Mouse (Mus musculus): ENCODE measurements around the gene Rbms3. TPM values are rescaled to one million over a fixed set of nuclear protein-coding genes. Genes with fewer than 3 reads are reported as not detected.

The Rbms3 gene
- polyA plus RNA-seq, 1 experiment from 2014 or later, result 8.2 TPM

GRCm38 (mm10) chr9:116817196-116817595, 812.5 kb downstream of the Rbms3 start:
- no peaks in the 10 kb centered on the region for H3K9me3 ChIP-seq
- no peak for DNase-seq (ENCODE audit: extremely low spot score, low spot score)
- H3K4me3 ChIP-seq, result no peak overlapping the region
- no peaks in the 10 kb centered on the region for H3K27me3 ChIP-seq (ENCODE audit: poor library complexity, severe bottlenecking)
- WGBS, result 83% methylated on average over 1 of the region's 1 CpGs
- no peak overlapping the region for H3K27ac ChIP-seq
- peaks cover 4% of the 10 kb centered on the region; the same call in 1 of the 2 replicates for H3K4me1 ChIP-seq
- H3K36me3 ChIP-seq (replicated peaks), result no peaks in the 10 kb centered on the region

- Histone ChIP-seq H3K27ac (no peak overlapping the region), H3K27me3 (ENCODE audit: poor library complexity, severe bottlenecking) (peaks cover 14% of the 10 kb centered on the region), H3K36me3 (replicated peaks) (no peaks in the 10 kb centered on the region), H3K4me3 (no peak overlapping the region), H3K4me1 (peaks cover 4% of the 10 kb centered on the region; the same call in 1 of the 2 replicates), H3K9me3 (no peaks in the 10 kb centered on the region)
- DNase-seq (ENCODE audit: extremely low spot score, low spot score), result no peak
- 72% methylated on average over 10 of the region's 10 CpGs for WGBS
These were observed 815.1 kb downstream of the Rbms3 start for GRCm38 (mm10) chr9:116814495-116815094.

- no peak for DNase-seq (ENCODE audit: extremely low spot score, low spot score)
- H3K4me1 ChIP-seq, result peaks cover 10% of the 10 kb centered on the region
These were observed 816.3 kb downstream of the Rbms3 start for GRCm38 (mm10) chr9:116813396-116813795.

GRCm38 (mm10) chr9:116809260-116809659, 820.5 kb downstream of the Rbms3 start:
- 92% methylated on average over 5 of the region's 5 CpGs for WGBS
- Histone ChIP-seq H3K4me1 (peaks cover 23% of the 10 kb centered on the region), H3K27ac (no peak overlapping the region), H3K36me3 (replicated peaks) (no peaks in the 10 kb centered on the region), H3K27me3 (ENCODE audit: poor library complexity, severe bottlenecking) (peaks cover 44% of the 10 kb centered on the region), H3K9me3 (no peaks in the 10 kb centered on the region), H3K4me3 (no peak overlapping the region)
- no peak for DNase-seq (ENCODE audit: extremely low spot score, low spot score)

More at GRCm38 (mm10) chr9:116813396-116813795, 816.3 kb downstream of the Rbms3 start:
- Histone ChIP-seq H3K27me3 (ENCODE audit: poor library complexity, severe bottlenecking) (peaks cover 23% of the 10 kb centered on the region), H3K36me3 (replicated peaks) (no peaks in the 10 kb centered on the region), H3K9me3 (no peaks in the 10 kb centered on the region), H3K4me3 (no peak overlapping the region), H3K27ac (no peak overlapping the region)
- WGBS, result 73% methylated on average over 2 of the region's 2 CpGs

- 71% methylated on average over 4 of the region's 4 CpGs for WGBS
- Histone ChIP-seq H3K4me3 (no peak overlapping the region), H3K36me3 (replicated peaks) (no peaks in the 10 kb centered on the region), H3K4me1 (peaks cover 23% of the 10 kb centered on the region), H3K27me3 (ENCODE audit: poor library complexity, severe bottlenecking) (peaks cover 46% of the 10 kb centered on the region), H3K9me3 (no peaks in the 10 kb centered on the region), H3K27ac (peak overlapping the region; percentile 68)
- DNase-seq (ENCODE audit: extremely low spot score, low spot score), result no peak
These were observed 821.3 kb downstream of the Rbms3 start for GRCm38 (mm10) chr9:116808401-116808800.

- no peaks in the 10 kb centered on the region for H3K36me3 ChIP-seq (replicated peaks)
- peaks cover 23% of the 10 kb centered on the region for H3K4me1 ChIP-seq
- H3K9me3 ChIP-seq, result no peaks in the 10 kb centered on the region
- 18% methylated on average over 16 of the region's 16 CpGs for WGBS
- peak overlapping the region; percentile 68 for H3K27ac ChIP-seq
- H3K27me3 ChIP-seq (ENCODE audit: poor library complexity, severe bottlenecking), result peaks cover 53% of the 10 kb centered on the region
- no peak overlapping the region for H3K4me3 ChIP-seq
- peak; percentile 50 for DNase-seq (ENCODE audit: extremely low spot score, low spot score)
These were observed 822.3 kb downstream of the Rbms3 start for GRCm38 (mm10) chr9:116807166-116808081.

- H3K9me3 ChIP-seq, result no peaks in the 10 kb centered on the region
- no peak overlapping the region for H3K27ac ChIP-seq
- no peak overlapping the region for H3K4me3 ChIP-seq
- H3K36me3 ChIP-seq (replicated peaks), result no peaks in the 10 kb centered on the region
- H3K4me1 ChIP-seq, result peaks cover 17% of the 10 kb centered on the region
- WGBS, result 90% methylated on average over 3 of the region's 3 CpGs
- no peak for DNase-seq (ENCODE audit: extremely low spot score, low spot score)
- H3K27me3 ChIP-seq (ENCODE audit: poor library complexity, severe bottlenecking), result peaks cover 68% of the 10 kb centered on the region
These were observed 826.4 kb downstream of the Rbms3 start for GRCm38 (mm10) chr9:116803292-116803731.

- Histone ChIP-seq H3K27me3 (ENCODE audit: poor library complexity, severe bottlenecking) (peaks cover 75% of the 10 kb centered on the region), H3K4me3 (no peak overlapping the region), H3K9me3 (no peaks in the 10 kb centered on the region), H3K4me1 (peaks cover 10% of the 10 kb centered on the region), H3K27ac (no peak overlapping the region), H3K36me3 (replicated peaks) (no peaks in the 10 kb centered on the region)
- WGBS, result 91% methylated on average over 7 of the region's 7 CpGs
- DNase-seq (ENCODE audit: extremely low spot score, low spot score), result no peak
These were observed 827.1 kb downstream of the Rbms3 start for GRCm38 (mm10) chr9:116802602-116803001.

GRCm38 (mm10) chr9:116795240-116795955, 834.3 kb downstream of the Rbms3 start:
- no peak for DNase-seq (ENCODE audit: extremely low spot score, low spot score)
- no peak overlapping the region for H3K4me3 ChIP-seq
- peaks cover 78% of the 10 kb centered on the region for H3K27me3 ChIP-seq (ENCODE audit: poor library complexity, severe bottlenecking)
- 34% methylated on average over 2 of the region's 2 CpGs for WGBS
- no peaks in the 10 kb centered on the region for H3K9me3 ChIP-seq
- H3K27ac ChIP-seq, result no peak overlapping the region
- no peaks in the 10 kb centered on the region for H3K36me3 ChIP-seq (replicated peaks)
- peaks cover 14% of the 10 kb centered on the region for H3K4me1 ChIP-seq

- peaks cover 55% of the 10 kb centered on the region for H3K27me3 ChIP-seq (ENCODE audit: poor library complexity, severe bottlenecking)
- H3K9me3 ChIP-seq, result peaks cover 6% of the 10 kb centered on the region; the same call in 1 of the 2 replicates
- no peak overlapping the region for H3K4me3 ChIP-seq
- H3K27ac ChIP-seq, result no peak overlapping the region
- H3K36me3 ChIP-seq (replicated peaks), result no peaks in the 10 kb centered on the region
- H3K4me1 ChIP-seq, result peaks cover 27% of the 10 kb centered on the region
- WGBS, result 90% methylated on average over 7 of the region's 7 CpGs
- DNase-seq (ENCODE audit: extremely low spot score, low spot score), result no peak
These were observed 837.9 kb downstream of the Rbms3 start for GRCm38 (mm10) chr9:116791850-116792249.

GRCm38 (mm10) chr9:116786136-116787046, 843.3 kb downstream of the Rbms3 start:
- Histone ChIP-seq H3K4me3 (no peak overlapping the region), H3K27ac (no peak overlapping the region), H3K4me1 (peaks cover 12% of the 10 kb centered on the region; the same call in 1 of the 2 replicates), H3K27me3 (ENCODE audit: poor library complexity, severe bottlenecking) (peaks cover 23% of the 10 kb centered on the region; the same call in 1 of the 2 replicates), H3K9me3 (peaks cover 6% of the 10 kb centered on the region; the same call in 1 of the 2 replicates), H3K36me3 (replicated peaks) (no peaks in the 10 kb centered on the region)
- WGBS, result 85% methylated on average over 11 of the region's 11 CpGs
- DNase-seq (ENCODE audit: extremely low spot score, low spot score), result no peak

- Histone ChIP-seq H3K9me3 (no peaks in the 10 kb centered on the region), H3K36me3 (replicated peaks) (no peaks in the 10 kb centered on the region), H3K4me3 (no peak overlapping the region), H3K27me3 (ENCODE audit: poor library complexity, severe bottlenecking) (peaks cover 17% of the 10 kb centered on the region), H3K4me1 (peaks cover 18% of the 10 kb centered on the region), H3K27ac (no peak overlapping the region)
- no peak for DNase-seq (ENCODE audit: extremely low spot score, low spot score)
- 82% methylated on average over 3 of the region's 3 CpGs for WGBS
These were observed 857.9 kb downstream of the Rbms3 start for GRCm38 (mm10) chr9:116771820-116772219.

All from forebrain, embryonic 10.5 days (tissue).